Mouse (Mus musculus): ENCODE results near the gene Ufsp2.

Ufsp2 gene

DNA sequence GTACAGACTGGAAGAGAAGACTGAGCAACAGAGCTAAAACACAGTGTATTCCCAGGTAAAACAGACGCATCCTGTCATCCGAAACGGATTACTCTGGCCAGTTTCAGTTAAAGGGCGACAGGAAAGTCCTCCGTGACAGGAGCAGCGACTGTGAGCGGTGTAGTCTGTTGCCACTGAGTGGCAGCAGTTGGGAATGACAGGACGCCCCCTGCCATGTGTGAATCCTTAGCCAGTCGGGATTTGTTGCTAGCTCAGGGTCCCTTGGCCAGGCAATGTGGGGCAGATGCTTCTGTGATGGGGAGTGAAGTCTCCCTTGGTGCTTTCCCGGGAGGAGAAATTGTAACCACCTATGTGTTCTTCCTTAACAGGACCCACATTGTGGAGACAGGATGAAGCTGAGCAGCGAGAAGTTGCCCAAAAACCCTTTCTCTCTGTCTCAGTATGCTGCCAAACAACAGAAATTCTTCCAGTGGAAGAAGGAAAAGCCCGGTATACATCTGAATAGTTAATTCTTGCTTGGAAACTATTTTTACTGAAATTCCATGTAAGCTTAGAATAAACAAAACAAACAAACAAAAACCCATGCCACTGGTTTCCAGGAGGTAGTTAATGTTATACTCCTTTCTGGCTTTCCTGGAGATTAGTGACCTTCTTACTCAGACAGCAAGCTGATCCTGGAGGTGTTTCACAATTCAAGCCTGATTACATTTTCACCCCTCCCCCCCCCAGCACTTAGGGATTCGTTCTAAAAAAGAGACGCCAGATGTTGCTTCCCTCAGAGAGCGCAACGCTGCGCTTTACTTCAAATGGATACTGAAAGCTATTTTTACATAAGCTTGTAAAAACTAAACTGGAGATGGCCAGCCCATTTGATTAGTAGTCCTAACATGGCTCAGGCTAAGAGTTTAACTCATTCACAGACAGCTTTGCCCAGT lies 35.7 kb downstream of the Ufsp2 start:
- no peak for DNase-seq (ENCODE audit: low spot score in 2 of 2)

DNA sequence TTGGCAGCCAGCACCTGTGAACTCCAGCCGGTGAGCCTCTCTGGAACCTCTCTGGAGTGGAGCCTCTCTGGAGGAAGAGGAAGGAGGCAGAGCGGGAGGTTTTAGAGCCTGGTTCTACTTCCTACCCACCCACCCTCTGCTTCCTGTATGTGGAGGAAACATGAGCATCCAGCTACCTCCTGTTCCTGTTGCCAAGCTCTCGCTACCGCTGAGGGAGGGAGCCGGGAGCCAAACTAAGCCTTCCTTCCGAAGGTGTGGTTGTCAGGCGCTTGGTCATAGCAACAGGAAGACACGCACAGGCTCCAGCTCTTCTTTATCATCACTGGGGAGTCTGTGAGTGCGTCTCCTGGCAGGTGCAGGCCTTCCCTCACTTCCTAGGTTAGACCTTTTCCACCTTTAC lies 46.9 kb downstream of the Ufsp2 start:
- DNase-seq (ENCODE audit: low spot score in 2 of 2), result no peak

DNA sequence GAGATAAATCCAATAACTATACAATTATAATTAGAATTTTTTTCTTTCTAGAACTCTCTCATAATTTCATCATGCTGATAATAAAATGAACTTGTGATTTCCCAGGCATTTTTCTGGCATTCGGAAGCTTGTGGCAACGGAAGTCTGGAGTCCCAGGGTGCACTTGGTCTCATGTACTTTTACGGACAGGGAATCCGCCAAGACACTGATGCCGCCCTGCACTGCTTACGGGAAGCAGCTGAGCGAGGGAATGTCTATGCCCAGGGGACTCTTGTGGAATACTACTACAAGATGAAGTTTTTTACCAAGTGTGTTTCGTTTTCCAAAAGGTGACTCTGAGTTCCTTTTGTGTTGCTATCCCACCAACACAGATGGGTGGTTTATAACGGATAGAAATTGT lies 47.4 kb downstream of the Ufsp2 start:
- DNase-seq (ENCODE audit: low spot score in 2 of 2), result no peak

DNA sequence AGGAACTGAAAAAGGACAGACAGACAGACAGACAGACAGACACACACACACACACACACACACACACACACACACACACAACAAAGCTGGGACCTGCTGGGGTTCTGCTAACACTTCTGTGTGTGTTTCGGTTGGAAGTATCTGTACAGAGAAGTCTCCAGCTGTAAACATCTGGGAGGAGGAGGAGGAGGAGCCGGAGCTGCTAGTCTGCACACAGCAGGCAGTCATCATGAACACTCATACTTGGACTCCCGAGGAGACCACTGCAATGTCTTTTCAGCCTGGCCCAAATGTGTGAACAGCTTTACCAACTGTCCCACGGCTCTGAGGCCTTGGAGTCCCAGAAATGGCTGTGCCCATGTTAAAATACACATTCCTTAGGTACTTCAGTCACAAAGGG lies 49.1 kb downstream of the Ufsp2 start:
- no peak for DNase-seq (ENCODE audit: low spot score in 2 of 2)

DNA sequence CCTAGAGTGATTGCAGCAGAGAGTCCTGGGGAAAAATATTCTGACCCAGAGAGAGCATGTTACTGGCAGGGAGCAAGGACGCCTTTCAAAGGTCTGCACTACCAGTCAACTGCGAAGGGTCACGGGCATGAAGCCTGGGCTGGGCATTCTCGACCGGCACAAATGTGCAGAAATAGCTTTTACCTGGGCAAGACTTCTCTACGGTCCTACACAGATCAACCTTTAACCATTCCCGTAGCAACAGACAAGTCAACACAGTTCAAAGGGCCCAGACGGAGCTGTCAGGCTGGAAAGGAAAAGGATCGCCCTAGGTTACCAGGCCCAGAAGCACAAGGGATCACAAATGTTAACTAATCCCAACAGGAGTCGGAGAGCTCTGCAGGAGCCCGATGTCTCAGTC lies 60.9 kb downstream of the Ufsp2 start:
- no peak for DNase-seq (ENCODE audit: low spot score in 2 of 2)

DNA sequence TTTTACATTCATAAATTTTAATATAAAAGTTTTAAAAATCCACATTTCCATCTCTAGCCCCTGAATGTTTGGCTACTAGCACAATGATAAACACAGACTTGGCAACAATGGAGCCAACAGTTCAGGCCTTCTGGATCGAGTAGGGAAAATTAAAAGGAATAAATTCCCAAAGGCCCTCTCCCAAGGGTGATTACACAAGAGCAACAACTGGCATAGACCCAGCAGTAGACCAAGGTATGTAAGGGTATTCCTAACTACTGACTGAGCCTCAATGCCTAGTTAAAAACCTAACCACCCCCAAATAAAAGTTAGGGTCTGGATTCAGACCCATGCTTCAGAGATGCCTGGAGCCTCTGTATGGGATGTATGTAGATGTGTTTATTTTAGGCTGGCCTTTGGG lies 64.3 kb downstream of the Ufsp2 start:
- DNase-seq (ENCODE audit: low spot score in 2 of 2), result no peak

DNA sequence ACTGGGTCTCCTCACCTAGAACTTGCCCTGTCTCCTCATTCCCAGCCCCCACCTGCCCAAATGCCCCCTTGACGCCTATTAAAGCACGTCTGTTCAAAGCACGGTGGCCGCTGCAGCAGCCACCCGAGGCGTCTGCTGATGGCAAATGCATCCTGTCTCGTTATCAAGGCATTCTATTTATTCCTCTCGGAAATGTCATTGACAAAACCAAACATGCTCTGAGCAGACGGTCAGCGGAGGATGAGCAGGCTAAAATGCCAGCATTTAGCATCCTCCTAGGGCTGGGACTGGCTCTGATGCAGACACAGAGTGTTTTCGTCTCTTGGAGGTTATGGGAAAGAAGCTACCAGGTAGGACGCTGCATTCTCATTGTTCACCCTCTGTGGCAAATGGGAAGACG lies 64.9 kb downstream of the Ufsp2 start:
- DNase-seq (ENCODE audit: low spot score in 2 of 2), result no peak
